Mouse (Mus musculus) granulocyte monocyte progenitor cell, adult 5-6 weeks (primary cell): ENCODE results near the gene 3110040M04Rik. TPM values are rescaled to one million over a fixed set of nuclear protein-coding genes. Genes with fewer than 3 reads are reported as not detected.
"Not testable (repeated sequence)": the region's sequence is repeated elsewhere in the genome, so short reads cannot be mapped to it uniquely, and the experiment has no call there.

Source experiments
- ATAC-seq: replicated peaks from 2 replicates; pipeline ENCODE4 v1.8.0; 2016; ENCODE audit warnings: mild to moderate bottlenecking, moderate TSS enrichment, inconsistent platforms; ENCODE audit not compliant: poor library complexity, severe bottlenecking
- total RNA-seq, 2 experiments: library from RNA; stranded (forward) in 1 of 2; stranded (reverse) in 1 of 2; fragments of 200-712, 200-1000 nt in 1 of 2; fragments of >200 nt in 1 of 2; fragmentation: Nextera tagmentation in 1 of 2; gene quantifications; 2 replicates each; pipeline ENCODE4 v1.2.3; 2014 to 2017

Gene 3110040M04Rik
- not detected in 2 replicates for total RNA-seq (2014; fragmentation: Nextera tagmentation)
- total RNA-seq (2017): not detected in 2 replicates

GRCm38 (mm10) chr1:151203818-151204217, at the start of gene 3110040M04Rik:
Gene 3110040M04Rik (plus strand): TSS chr1:151204121.
- not testable (repeated sequence) for ATAC-seq

- ATAC-seq: not testable (repeated sequence)
Measured at GRCm38 (mm10) chr1:151154131-151154530, 49.8 kb upstream of the 3110040M04Rik start.

- ATAC-seq: no peak
Measured at GRCm38 (mm10) chr1:151156129-151156528, 47.8 kb upstream of the 3110040M04Rik start.

- ATAC-seq: no peak
Measured at GRCm38 (mm10) chr1:151156777-151157632, 46.9 kb upstream of the 3110040M04Rik start.

- ATAC-seq: no peak
Measured at GRCm38 (mm10) chr1:151157963-151158856, 45.7 kb upstream of the 3110040M04Rik start.

GRCm38 (mm10) chr1:151158857-151159510, 44.9 kb upstream of the 3110040M04Rik start:
- no peak for ATAC-seq

- ATAC-seq: no peak
Measured at GRCm38 (mm10) chr1:151166031-151166430, 37.9 kb upstream of the 3110040M04Rik start.

GRCm38 (mm10) chr1:151167297-151168047, 36.4 kb upstream of the 3110040M04Rik start:
- peak; percentile 42 for ATAC-seq

- ATAC-seq: no peak
Measured at GRCm38 (mm10) chr1:151168637-151169036, 35.3 kb upstream of the 3110040M04Rik start.

GRCm38 (mm10) chr1:151171572-151172461, 32.1 kb upstream of the 3110040M04Rik start:
- ATAC-seq: no peak

- peak; percentile 79 for ATAC-seq
Measured at GRCm38 (mm10) chr1:151177030-151177936, 26.6 kb upstream of the 3110040M04Rik start.

- no peak for ATAC-seq
Measured at GRCm38 (mm10) chr1:151177937-151178271, 26.0 kb upstream of the 3110040M04Rik start.

GRCm38 (mm10) chr1:151178505-151179083, 25.3 kb upstream of the 3110040M04Rik start:
- no peak for ATAC-seq

- ATAC-seq: no peak
Measured at GRCm38 (mm10) chr1:151180167-151180566, 23.8 kb upstream of the 3110040M04Rik start.

- ATAC-seq: not testable (repeated sequence)
Measured at GRCm38 (mm10) chr1:151182266-151182665, 21.7 kb upstream of the 3110040M04Rik start, which contains the start of gene Gm47985. Gene Gm47985 (plus strand): TSS chr1:151182537.

- ATAC-seq: not testable (repeated sequence)
Measured at GRCm38 (mm10) chr1:151186186-151186585, 17.7 kb upstream of the 3110040M04Rik start.

- not testable (repeated sequence) for ATAC-seq
Measured at GRCm38 (mm10) chr1:151186879-151187424, 17.0 kb upstream of the 3110040M04Rik start.
